ENCODE assay signal across 24 mouse cellular contexts in genomic region chr17:3148853-3149252, GRCm38 (mm10). TPM values are rescaled to one million over a fixed set of nuclear protein-coding genes. Genes with fewer than 3 reads are reported as not detected.
DNase-seq lines count a peak whose midpoint lies in the region; ATAC-seq and TF ChIP-seq lines count a peak whose summit lies in the region.
"Had no signal": no experiment of that assay in that cellular context is flagged by ENCODE, and none has a peak within 500 bp of the region (broad histone marks: within the 10 kb centered on the region; RNA-seq: fewer than 3 reads in every experiment).

No protein-coding gene starts in this region.

- H3K4me3 ChIP-seq in heart, adult 2 months: no peak overlapping the region
- H3K4me3 ChIP-seq in liver, adult 2 months (ENCODE audit: insufficient read depth, low read depth, low read length): no peak overlapping the region
- no peak overlapping the region for H3K4me3 ChIP-seq in liver, postnatal 0 days (ENCODE audit: low read depth, low read length)
- H3K4me3 ChIP-seq in megakaryocyte, embryonic 14.5 days (replicated peaks): peak overlapping the region; percentile 83
- H3K4me3 ChIP-seq: forebrain, embryonic 10.5 days; forebrain, embryonic 13.5 days; heart, embryonic 12.5 days; heart, embryonic 15.5 days; hindbrain, embryonic 10.5 days; hindbrain, embryonic 13.5 days had no signal

- H3K4me2 ChIP-seq in liver, postnatal 0 days (ENCODE audit: low read depth, low read length): no peak overlapping the region
- H3K4me2 ChIP-seq: forebrain, embryonic 13.5 days; heart, embryonic 12.5 days; heart, embryonic 15.5 days; hindbrain, embryonic 13.5 days had no signal

- no peak for TF ChIP-seq CTCF in heart, adult 2 months (IDR thresholded peaks at IDR 0.05)
- TF ChIP-seq CTCF in liver, adult 2 months (IDR thresholded peaks at IDR 0.05; ENCODE audit: low read depth, low read length): no peak
- TF ChIP-seq CTCF in liver, postnatal 0 days (IDR thresholded peaks at IDR 0.05; ENCODE audit: low read depth): no peak

- H3K4me1 ChIP-seq in heart, adult 2 months (ENCODE audit: control insufficient read depth, insufficient read depth, low read length): peaks cover 4% of the 10 kb centered on the region
- 0 out of 2 replicates have a peak, but pooled peaks cover 3% of the 10 kb centered on the region for H3K4me1 ChIP-seq in liver, adult 2 months (ENCODE audit: control insufficient read depth, insufficient read depth, low read length)
- H3K4me1 ChIP-seq in liver, postnatal 0 days (ENCODE audit: insufficient read depth): peaks cover 4% of the 10 kb centered on the region; the same call in 1 of the 2 replicates
- H3K4me1 ChIP-seq in megakaryocyte, embryonic 14.5 days: peaks cover 78% of the 10 kb centered on the region
- H3K4me1 ChIP-seq: forebrain, embryonic 10.5 days; hindbrain, embryonic 10.5 days had no signal

- DNase-seq in heart, adult 11 months: peak; percentile 67
- no peak for DNase-seq in heart, adult 2 months
- DNase-seq in liver, adult 2 months (ENCODE audit: extremely low read depth, low read depth, low spot score): peak; percentile 40
- no peak for DNase-seq in liver, postnatal 0 days
- DNase-seq in cerebellum, adult 9-11 months: no peak
- DNase-seq: adrenal gland, adult 8-10 months; adrenal gland, postnatal 25 days; cerebellum, adult 11-12 months; cerebellum, adult 8-10 months; cerebellum, postnatal 14 days; gastrocnemius, postnatal 10 days; gastrocnemius, postnatal 36 days; heart, postnatal 10 days; heart, postnatal 36 days had no signal

- peaks cover 13% of the 10 kb centered on the region for H3K36me3 ChIP-seq in heart, adult 2 months (ENCODE audit: control insufficient read depth, insufficient read depth, low read length)
- peaks cover 13% of the 10 kb centered on the region for H3K36me3 ChIP-seq in liver, adult 2 months (ENCODE audit: control insufficient read depth, insufficient read depth, low read length)
- H3K36me3 ChIP-seq in liver, postnatal 0 days (replicated peaks; ENCODE audit: insufficient read depth, low read length): peaks cover 16% of the 10 kb centered on the region
- peaks cover 83% of the 10 kb centered on the region for H3K36me3 ChIP-seq in megakaryocyte, embryonic 14.5 days (replicated peaks; ENCODE audit: low read length)

- H3K27ac ChIP-seq in heart, adult 2 months: no peak overlapping the region
- no peak overlapping the region for H3K27ac ChIP-seq in liver, adult 2 months (replicated peaks; ENCODE audit: insufficient read depth, low read depth, low read length)
- no peak overlapping the region for H3K27ac ChIP-seq in liver, postnatal 0 days (ENCODE audit: low read depth)
- H3K27ac ChIP-seq: forebrain, embryonic 10.5 days; forebrain, embryonic 13.5 days; heart, embryonic 15.5 days; hindbrain, embryonic 10.5 days; hindbrain, embryonic 13.5 days had no signal

- no peak for TF ChIP-seq EP300 in heart, adult 2 months (IDR thresholded peaks at IDR 0.05; ENCODE audit: insufficient read depth, low read depth, low read length)
- TF ChIP-seq EP300 in liver, postnatal 0 days (IDR thresholded peaks at IDR 0.05; ENCODE audit: low read depth): no peak

- no peaks in the 10 kb centered on the region for H3K9me3 ChIP-seq in liver, postnatal 0 days (ENCODE audit: low read length)
- no peaks in the 10 kb centered on the region for H3K9me3 ChIP-seq in megakaryocyte, embryonic 14.5 days
- H3K9me3 ChIP-seq: forebrain, embryonic 10.5 days; forebrain, embryonic 13.5 days; heart, embryonic 12.5 days; heart, embryonic 15.5 days; hindbrain, embryonic 10.5 days; hindbrain, embryonic 13.5 days had no signal

- H3K27me3 ChIP-seq in heart, adult 2 months (ENCODE audit: control insufficient read depth, insufficient read depth, low read length): no peaks in the 10 kb centered on the region
- H3K27me3 ChIP-seq in liver, adult 2 months (ENCODE audit: control insufficient read depth, insufficient read depth, low read length): no peaks in the 10 kb centered on the region
- H3K27me3 ChIP-seq in liver, postnatal 0 days (ENCODE audit: insufficient read depth, low read length): no peaks in the 10 kb centered on the region
- no peaks in the 10 kb centered on the region for H3K27me3 ChIP-seq in megakaryocyte, embryonic 14.5 days (replicated peaks)
- H3K27me3 ChIP-seq: forebrain, embryonic 13.5 days; heart, embryonic 12.5 days; heart, embryonic 15.5 days; hindbrain, embryonic 13.5 days had no signal

- H3K9ac ChIP-seq in heart, adult 2 months (ENCODE audit: low read depth, low read length): no peak overlapping the region
- H3K9ac ChIP-seq in liver, adult 2 months (ENCODE audit: low read depth, low read length): no peak overlapping the region
- H3K9ac ChIP-seq in liver, postnatal 0 days (replicated peaks): no peak overlapping the region
- H3K9ac ChIP-seq: forebrain, embryonic 13.5 days; heart, embryonic 12.5 days; heart, embryonic 15.5 days; hindbrain, embryonic 13.5 days had no signal

- ATAC-seq in liver, postnatal 0 days: no peak
- ATAC-seq in megakaryocyte, adult 5-6 weeks (ENCODE audit: poor library complexity, severe bottlenecking): no peak
- ATAC-seq: activated CD4-positive, CD25-positive, alpha-beta regulatory T cell, adult 4 months; forebrain, embryonic 13.5 days; forebrain, embryonic 16.5 days had no signal

- intact Hi-C loops in heart, adult 2 months (cut with DNase I): no loop called here

- WGBS in heart, adult 2 months: 89% methylated on average over 1 of the region's 1 CpGs
- 23% methylated on average over 1 of the region's 1 CpGs for WGBS in liver, adult 2 months
- WGBS in liver, postnatal 0 days (ENCODE audit: insufficient replicate concordance): 59% methylated on average over 1 of the region's 1 CpGs

- no peak for TF ChIP-seq POLR2A in heart, adult 2 months (IDR thresholded peaks at IDR 0.05; ENCODE audit: insufficient read depth, low read depth, low read length)
- no peak for TF ChIP-seq POLR2A in liver, adult 2 months (IDR thresholded peaks at IDR 0.05; ENCODE audit: extremely low read depth, insufficient read depth, low read length)

- peaks cover 4% of the 10 kb centered on the region for H3K79me2 ChIP-seq in heart, adult 2 months (replicated peaks; ENCODE audit: control insufficient read depth, insufficient read depth, low read length)
- peaks cover 10% of the 10 kb centered on the region; the same call in 1 of the 2 replicates for H3K79me2 ChIP-seq in liver, adult 2 months (ENCODE audit: control insufficient read depth, insufficient read depth, low read length)

RNA-seq across cellular contexts. Expression of gene Scaf8, which starts 34.1 kb away (rescaled TPM):
- 10 to 100 TPM; 28.1 to 31.4 TPM for total RNA-seq in heart, adult 2 months (2021)
- 15.6 and 23.5 TPM in 2 replicates for polyA plus RNA-seq in heart, adult 2 months (2012; rRNA removed)
- total RNA-seq in liver, adult 2 months (2014; rRNA removed): 12.1 and 12.4 TPM in 2 replicates
- polyA plus RNA-seq in liver, adult 2 months (2012; rRNA removed): 9.4 and 10.8 TPM in 2 replicates
- 4.2 and 4.5 TPM in 2 replicates for polyA plus RNA-seq in liver, postnatal 0 days (2015; fragmentation: Nextera tagmentation; extraction: Ambion mirVana)
- polyA plus RNA-seq in megakaryocyte, embryonic 14.5 days (2012; ENCODE audit: insufficient read depth, low replicate concordance): 3.9 and 4.5 TPM in 2 replicates
- total RNA-seq in megakaryocyte, adult 5-6 weeks (2015): 34.1 and 43.8 TPM in 2 replicates
- total RNA-seq in megakaryocyte, adult 5-6 weeks (2017): 29.1 and 35.5 TPM in 2 replicates

Comparison
In these comparisons a context has a peak if more than half of its experiments do, and no peak if none do; other contexts are left out.
1. DNase-seq: peak in heart, adult 11 months (single experiment) and liver, adult 2 months (single experiment); none in heart, adult 2 months (0 of 2), liver, postnatal 0 days (single experiment) and cerebellum, adult 9-11 months (single experiment).